Mouse (Mus musculus) lung, postnatal 0 days (tissue): ENCODE measurements at regions not wholly inside any gene's neighbourhood (a gene's known extent, or its start where the extent isn't known, plus 50 kb on each side); places are given as distances from the start of the nearest gene placed in this dataset.

Source experiments
- CTCF ChIP-seq: IDR thresholded peaks from 2 replicates; pipeline ENCODE4 v1.5.1; 2016; ENCODE audit warnings: antibody characterized with exemption, mild to moderate bottlenecking
- EP300 ChIP-seq: IDR thresholded peaks from 2 replicates; pipeline ENCODE4 v1.6.1; 2016; ENCODE audit warnings: antibody characterized with exemption, mild to moderate bottlenecking, control low read depth

DNA sequence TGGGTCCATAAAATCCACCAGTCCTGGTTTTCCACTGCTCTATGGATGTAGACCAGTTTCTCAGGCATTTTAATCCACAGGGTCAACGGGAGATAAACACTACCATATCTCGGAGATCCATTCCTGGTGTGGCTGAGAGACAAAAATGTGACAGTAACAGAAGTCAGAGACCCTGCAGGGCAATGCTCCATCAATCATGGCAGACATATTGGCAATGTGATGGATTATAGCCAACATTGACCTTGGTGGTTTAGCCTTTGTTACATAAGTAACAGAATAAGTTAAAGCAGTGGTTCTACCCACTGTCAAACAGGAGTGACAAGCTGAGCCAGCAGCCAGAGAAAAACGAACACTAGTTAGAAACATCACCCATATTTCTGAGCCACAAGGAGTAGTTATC, 50.0 kb upstream of the Nxph1 start:
- no peak for TF ChIP-seq EP300
- no peak for TF ChIP-seq CTCF
